Mouse (Mus musculus) embryonic facial prominence, embryonic 10.5 days (tissue): ENCODE results near the gene Dusp28. TPM values are rescaled to one million over a fixed set of nuclear protein-coding genes. Genes with fewer than 3 reads are reported as not detected.

ENCODE experiments used
- DNase-seq: peaks from one replicate; pipeline ENCODE4 v3.0.0-alpha.2; 2017; ENCODE audit warnings: low spot score
- H3K27ac ChIP-seq: fragments of 300-500 bp; sonication (generic); replicated peaks from 2 replicates; pipeline ENCODE4 v1.5.1; 2016; ENCODE audit warnings: mild to moderate bottlenecking
- H3K27me3 ChIP-seq: fragments of 300-500 bp; sonication (generic); replicated peaks from 2 replicates; pipeline ENCODE4 v1.6.1; 2016; ENCODE audit warnings: low read depth, mild to moderate bottlenecking; ENCODE audit not compliant: poor library complexity, severe bottlenecking
- H3K36me3 ChIP-seq: fragments of 300-500 bp; sonication (generic); replicated peaks from 2 replicates; pipeline ENCODE4 v1.6.1; 2016; ENCODE audit warnings: mild to moderate bottlenecking, moderate library complexity
- H3K4me1 ChIP-seq: fragments of 300-500 bp; sonication (generic); 2 replicates; pipeline ENCODE4 v1.6.1; 2016
- H3K4me3 ChIP-seq: fragments of 300-500 bp; sonication (generic); 2 replicates; pipeline ENCODE4 v1.5.1; 2016; ENCODE audit warnings: mild to moderate bottlenecking, moderate library complexity
- H3K9me3 ChIP-seq: fragments of 300-500 bp; sonication (generic); 2 replicates; pipeline ENCODE4 v1.6.1; 2016; ENCODE audit warnings: mild to moderate bottlenecking
- WGBS: fragments of 180-500 bp; shearing (Covaris S2); methylation state at CpG from one replicate; pipeline ENCODE4 v1.1.7; 2016; 5-methylcytosine and 5-hydroxymethylcytosine counted together
- polyA plus RNA-seq: library from polyadenylated mRNA; unstranded; fragments of >200 nt; fragmentation: Nextera tagmentation; extraction: Ambion mirVana; gene quantifications from 2 replicates; pipeline ENCODE4 v1.2.1, GENCODE M21; 2016

Dusp28 gene
- polyA plus RNA-seq, 1 experiment from 2014 or later, result 11.9 TPM

- Histone ChIP-seq H3K36me3 (no peaks in the 10 kb centered on the region), H3K4me3 (no peak overlapping the region), H3K27ac (no peak overlapping the region), H3K4me1 (peaks cover 16% of the 10 kb centered on the region), H3K9me3 (no peaks in the 10 kb centered on the region), H3K27me3 (no peaks in the 10 kb centered on the region; the same call in none of the 2 replicates)
- WGBS, result 88% methylated on average over 6 of the region's 6 CpGs
- DNase-seq, result no peak
Measured at GRCm38 (mm10) chr1:92881982-92882381, 24.8 kb upstream of the Dusp28 start.

DNA sequence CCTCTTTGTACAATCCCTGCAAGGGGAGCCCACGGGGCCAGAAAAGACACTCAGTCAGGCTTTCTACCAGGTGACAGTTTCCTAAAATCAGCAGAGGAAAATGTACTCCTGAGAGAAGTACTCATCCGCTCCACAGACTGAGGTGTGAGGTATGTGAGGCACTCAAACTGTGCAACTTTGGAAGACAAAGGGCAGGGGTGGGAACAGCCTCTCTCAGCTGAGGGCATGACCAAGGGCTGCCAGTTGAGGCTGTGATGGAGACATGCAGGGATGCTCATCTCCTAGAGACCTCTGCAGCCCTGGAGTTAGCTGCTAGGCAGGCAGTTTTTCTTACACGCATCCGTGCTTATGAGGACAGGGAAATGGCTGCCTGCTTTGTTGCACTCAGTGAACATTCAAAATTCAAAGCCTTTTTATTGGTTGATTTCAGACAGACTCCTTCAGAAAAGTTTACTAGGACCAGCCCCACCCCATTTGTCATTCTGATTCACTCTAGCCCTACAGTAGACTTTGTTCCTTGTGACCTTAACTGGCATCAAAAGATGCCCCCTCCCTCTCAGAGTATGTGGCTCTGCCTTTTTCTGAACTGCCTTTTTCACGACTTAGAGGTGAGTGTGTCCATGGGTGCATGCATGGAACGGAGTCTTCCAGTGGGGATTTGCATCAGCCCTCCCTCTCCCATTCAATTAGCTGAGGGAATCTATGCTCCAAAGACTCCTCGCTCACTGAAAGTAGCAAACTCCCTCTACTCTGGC, 17.7 kb upstream of the Dusp28 start:
- DNase-seq, result no peak
- Histone ChIP-seq H3K36me3 (no peaks in the 10 kb centered on the region), H3K9me3 (no peaks in the 10 kb centered on the region), H3K27ac (no peak overlapping the region), H3K4me1 (no peaks in the 10 kb centered on the region), H3K4me3 (no peak overlapping the region), H3K27me3 (no peaks in the 10 kb centered on the region)
- 78% methylated on average over 7 of the region's 7 CpGs for WGBS

DNA sequence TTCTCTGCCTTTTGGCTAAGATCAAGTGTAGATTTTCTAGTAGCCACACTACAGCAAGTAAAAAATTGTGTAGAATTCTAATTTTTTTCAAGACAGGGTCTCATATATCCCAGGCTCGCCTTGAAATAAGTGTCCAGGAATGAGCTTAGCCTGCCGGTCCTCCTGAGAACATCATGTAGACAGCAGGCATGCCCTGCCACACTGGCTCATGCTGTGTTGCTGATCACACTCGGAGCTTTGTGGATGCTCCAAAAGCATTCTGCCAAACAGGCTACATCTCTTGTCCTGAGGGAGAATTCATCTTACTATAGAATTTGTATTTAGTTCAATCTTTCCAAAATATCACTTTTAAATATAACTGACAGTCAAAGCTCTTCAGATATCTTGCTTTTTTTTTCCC, 14.0 kb upstream of the Dusp28 start:
- no peaks in the 10 kb centered on the region for H3K9me3 ChIP-seq
- H3K27ac ChIP-seq, result no peak overlapping the region
- H3K4me3 ChIP-seq, result no peak overlapping the region
- WGBS, result 75% methylated on average over 3 of the region's 3 CpGs
- H3K27me3 ChIP-seq, result peaks cover 15% of the 10 kb centered on the region; the same call in 1 of the 2 replicates
- no peaks in the 10 kb centered on the region for H3K36me3 ChIP-seq
- H3K4me1 ChIP-seq, result no peaks in the 10 kb centered on the region
- no peak for DNase-seq

DNA sequence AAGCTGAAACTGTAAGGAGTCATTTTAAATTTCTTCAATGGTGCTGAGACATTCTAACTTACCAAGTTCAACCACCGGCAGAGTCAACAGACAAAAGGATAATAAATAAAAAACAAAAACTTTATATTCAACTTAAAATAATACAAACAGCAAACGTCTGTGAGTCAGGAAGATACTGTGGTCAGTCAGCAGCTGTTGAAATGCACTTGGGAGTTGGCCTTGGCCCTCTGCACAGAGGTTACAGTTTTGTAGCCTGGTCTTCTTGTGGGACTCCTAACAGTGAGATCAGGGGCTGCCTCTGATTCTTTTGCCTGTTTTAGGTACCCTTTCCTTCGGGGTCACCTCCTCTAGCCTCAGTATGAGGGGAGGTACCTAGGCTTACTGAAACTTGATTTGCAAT, 12.9 kb upstream of the Dusp28 start:
- 79% methylated on average over 3 of the region's 3 CpGs for WGBS
- Histone ChIP-seq H3K36me3 (no peaks in the 10 kb centered on the region), H3K9me3 (no peaks in the 10 kb centered on the region), H3K4me1 (no peaks in the 10 kb centered on the region), H3K27ac (no peak overlapping the region), H3K27me3 (peaks cover 17% of the 10 kb centered on the region; the same call in 1 of the 2 replicates), H3K4me3 (no peak overlapping the region)
- no peak for DNase-seq

DNA sequence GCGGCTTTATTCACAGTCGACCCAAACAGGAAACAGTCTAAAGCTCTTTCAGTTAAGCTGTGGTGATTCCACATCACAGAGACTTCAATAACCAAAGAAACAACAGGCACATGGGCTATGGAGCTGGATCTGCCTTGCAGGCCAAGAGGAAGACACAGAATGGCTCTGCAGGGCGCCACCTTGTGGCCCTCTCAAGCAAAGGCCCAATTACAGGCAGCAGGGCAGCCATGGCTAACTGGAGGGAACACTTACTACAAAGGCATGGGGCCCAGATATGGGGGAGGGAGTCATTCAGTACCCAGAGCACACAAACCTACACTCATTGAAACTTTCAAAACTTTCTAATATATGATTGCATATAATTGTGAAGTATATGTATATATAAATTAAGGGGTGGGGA, 11.7 kb upstream of the Dusp28 start:
- WGBS, result 11% methylated on average over 3 of the region's 3 CpGs
- H3K4me1 ChIP-seq, result no peaks in the 10 kb centered on the region
- H3K36me3 ChIP-seq, result no peaks in the 10 kb centered on the region
- peak; percentile 87 for DNase-seq
- no peak overlapping the region; the same call in 1 of the 2 replicates for H3K27ac ChIP-seq
- H3K27me3 ChIP-seq, result peaks cover 26% of the 10 kb centered on the region
- H3K4me3 ChIP-seq, result no peak overlapping the region
- H3K9me3 ChIP-seq, result no peaks in the 10 kb centered on the region

GRCm38 (mm10) chr1:92902786-92903185, 4.0 kb upstream of the Dusp28 start, which contains the start of gene Ankmy1:
Gene Ankmy1, minus strand, starts transcription at chr1:92902906.
- Histone ChIP-seq H3K27ac (peak within 1 kb of the TSS; percentile 30; the same call in 1 of the 2 replicates), H3K27me3 (peaks cover 36% of the 10 kb centered on the region)

DNA sequence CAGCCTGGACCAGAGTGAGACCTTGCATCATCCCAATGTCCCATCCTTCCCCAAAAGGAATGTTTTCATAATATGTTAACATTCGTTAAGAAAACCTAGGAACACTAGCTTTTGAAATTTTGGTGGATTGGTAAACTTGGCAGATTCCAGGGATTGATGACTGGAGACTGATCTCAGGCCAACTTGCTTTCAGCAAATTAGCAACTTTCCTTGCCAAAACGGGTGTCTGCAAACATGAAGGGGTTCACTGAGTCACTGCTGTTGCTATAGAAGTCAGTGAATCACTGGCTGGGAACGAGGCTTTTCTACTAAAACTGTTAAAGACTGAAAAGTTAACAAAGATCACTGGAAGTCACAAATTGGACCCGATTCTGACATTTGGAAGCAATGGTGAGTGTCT, 3.2 kb upstream of the Dusp28 start:
- peaks cover 31% of the 10 kb centered on the region for H3K4me1 ChIP-seq
- no peak overlapping the region for H3K4me3 ChIP-seq
- H3K27me3 ChIP-seq, result peaks cover 45% of the 10 kb centered on the region
- 0 out of 2 replicates have a peak, but pooled peaks cover 2% of the 10 kb centered on the region for H3K36me3 ChIP-seq
- WGBS, result 79% methylated on average over 4 of the region's 4 CpGs
- no peak for DNase-seq
- no peaks in the 10 kb centered on the region for H3K9me3 ChIP-seq
- H3K27ac ChIP-seq, result no peak overlapping the region

More at GRCm38 (mm10) chr1:92902786-92903185, 4.0 kb upstream of the Dusp28 start, which contains the start of gene Ankmy1:
- Histone ChIP-seq H3K9me3 (no peaks in the 10 kb centered on the region), H3K4me3 (peak within 1 kb of the TSS; percentile 51), H3K4me1 (peaks cover 26% of the 10 kb centered on the region), H3K36me3 (0 out of 2 replicates have a peak, but pooled peaks cover 2% of the 10 kb centered on the region)
- 1% methylated on average over 15 of the region's 15 CpGs for WGBS
- peak; percentile 91 for DNase-seq

DNA sequence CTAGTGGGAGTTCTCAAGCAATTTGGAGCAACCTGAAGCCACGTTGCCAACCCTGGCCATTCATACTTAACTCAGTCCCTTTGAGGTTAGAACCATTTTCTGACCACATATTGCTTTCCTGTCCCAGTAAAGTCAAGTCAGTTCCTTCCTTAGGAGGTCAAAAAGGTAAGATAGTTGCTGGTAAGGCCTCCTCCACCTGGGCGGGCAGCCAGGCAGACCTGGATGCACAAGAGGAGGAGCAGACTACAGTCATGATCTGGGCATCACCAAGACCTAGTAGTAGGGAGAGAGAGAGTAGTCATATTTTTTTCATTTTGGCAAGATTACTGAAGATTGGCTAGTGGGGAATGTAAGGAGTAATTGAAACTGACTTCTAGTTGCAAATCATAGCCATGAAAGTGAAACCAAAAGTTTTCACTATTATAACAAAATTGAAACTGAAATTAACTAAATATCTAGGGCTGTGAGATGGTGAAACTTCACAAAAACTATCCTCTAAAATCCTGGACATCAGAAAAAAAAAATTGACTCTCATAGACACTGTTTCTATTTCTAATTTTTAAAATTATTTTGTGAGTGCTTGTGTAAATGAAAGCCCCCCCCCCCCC, 974 bp upstream of the Dusp28 start:
- peaks cover 44% of the 10 kb centered on the region for H3K27me3 ChIP-seq
- 91% methylated on average over 2 of the region's 2 CpGs for WGBS
- H3K36me3 ChIP-seq, result 0 out of 2 replicates have a peak, but pooled peaks cover 2% of the 10 kb centered on the region
- peaks cover 41% of the 10 kb centered on the region for H3K4me1 ChIP-seq
- H3K4me3 ChIP-seq, result no peak overlapping the region
- no peaks in the 10 kb centered on the region for H3K9me3 ChIP-seq
- no peak overlapping the region for H3K27ac ChIP-seq
- no peak for DNase-seq

DNA sequence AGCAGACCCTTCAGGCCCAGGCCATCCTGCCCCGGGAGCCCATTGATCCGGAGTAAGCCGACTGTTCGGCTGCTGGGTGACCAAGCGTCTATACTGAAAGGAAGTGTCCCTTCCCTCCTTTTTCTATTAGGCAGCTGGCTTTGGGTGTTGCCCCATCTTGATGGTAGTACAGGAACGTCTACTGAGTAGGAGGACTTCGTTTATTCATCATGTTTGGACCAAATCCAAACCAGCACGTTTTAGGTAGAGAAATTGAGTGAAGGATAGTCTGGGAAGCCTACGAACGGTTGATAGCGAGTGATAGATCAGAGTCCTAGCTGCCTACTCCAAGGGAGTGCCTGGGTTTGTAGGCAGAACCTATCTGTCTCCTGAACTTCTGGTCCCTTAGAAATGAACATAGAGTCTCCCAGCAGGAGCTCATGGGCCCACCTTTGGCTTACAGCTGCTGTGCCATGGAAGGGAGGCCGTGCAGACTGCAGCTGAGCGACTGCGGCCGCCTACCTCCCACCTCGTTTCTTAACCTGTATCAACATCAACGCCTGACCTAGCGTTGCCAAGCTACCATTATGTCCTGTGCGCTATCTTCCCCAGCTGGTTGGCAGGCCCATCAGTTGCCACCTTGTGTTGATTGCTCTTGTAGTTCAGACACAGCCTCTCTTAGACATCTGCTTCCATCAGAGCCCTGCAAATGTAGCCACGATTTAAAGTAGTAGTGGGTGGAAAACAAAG, 1.0 kb downstream of the Dusp28 start:
- H3K4me1 ChIP-seq, result peaks cover 52% of the 10 kb centered on the region
- no peak for DNase-seq
- peaks cover 29% of the 10 kb centered on the region for H3K27me3 ChIP-seq
- H3K36me3 ChIP-seq, result 0 out of 2 replicates have a peak, but pooled peaks cover 2% of the 10 kb centered on the region
- H3K27ac ChIP-seq, result peak overlapping the region; percentile 88
- no peaks in the 10 kb centered on the region for H3K9me3 ChIP-seq
- H3K4me3 ChIP-seq, result peak overlapping the region; percentile 73
- WGBS, result 48% methylated on average over 20 of the region's 20 CpGs

- peaks cover 6% of the 10 kb centered on the region; the same call in 1 of the 2 replicates for H3K36me3 ChIP-seq
- H3K4me3 ChIP-seq, result no peak overlapping the region
- H3K9me3 ChIP-seq, result no peaks in the 10 kb centered on the region
- DNase-seq, result no peak
- 87% methylated on average over 3 of the region's 3 CpGs for WGBS
- no peak overlapping the region for H3K27ac ChIP-seq
- H3K27me3 ChIP-seq, result peaks cover 23% of the 10 kb centered on the region
- H3K4me1 ChIP-seq, result peaks cover 51% of the 10 kb centered on the region
Measured at GRCm38 (mm10) chr1:92908664-92909063, 1.9 kb downstream of the Dusp28 start.

DNA sequence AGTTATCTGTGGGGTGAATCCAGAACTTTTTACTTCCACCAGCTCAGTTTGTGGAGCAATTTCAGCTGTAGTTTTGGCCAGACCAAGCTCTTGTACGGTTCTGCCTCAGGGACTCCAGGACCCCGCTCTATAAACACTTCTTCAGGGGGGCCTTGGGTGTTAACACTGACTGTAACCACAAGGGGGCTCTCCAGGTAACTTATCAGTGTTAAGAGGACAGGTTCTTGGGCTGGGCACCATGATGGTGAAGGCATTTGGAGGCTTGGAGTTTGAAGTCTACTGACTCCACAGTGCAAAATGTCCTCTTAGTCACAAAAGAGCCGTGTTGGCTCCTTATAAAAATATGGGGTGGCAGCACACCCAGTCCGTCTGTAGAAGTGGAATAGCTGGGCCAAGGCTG, 2.3 kb downstream of the Dusp28 start:
- 59% methylated on average over 4 of the region's 4 CpGs for WGBS
- H3K4me3 ChIP-seq, result no peak overlapping the region
- no peak overlapping the region for H3K27ac ChIP-seq
- H3K9me3 ChIP-seq, result no peaks in the 10 kb centered on the region
- peaks cover 51% of the 10 kb centered on the region for H3K4me1 ChIP-seq
- peaks cover 10% of the 10 kb centered on the region for H3K36me3 ChIP-seq
- peaks cover 23% of the 10 kb centered on the region for H3K27me3 ChIP-seq
- peak; percentile 40 for DNase-seq

GRCm38 (mm10) chr1:92910239-92910885, 3.6 kb downstream of the Dusp28 start, which contains the start of gene Rnpepl1:
Gene Rnpepl1, plus strand, starts transcription at chr1:92910783.
- H3K36me3 ChIP-seq, result peaks cover 21% of the 10 kb centered on the region
- WGBS, result under 1% methylated on average over 57 of the region's 57 CpGs
- H3K27me3 ChIP-seq, result peaks cover 23% of the 10 kb centered on the region
- H3K9me3 ChIP-seq, result no peaks in the 10 kb centered on the region
- peaks cover 51% of the 10 kb centered on the region for H3K4me1 ChIP-seq
- peak within 1 kb of the TSS; percentile 74 for H3K4me3 ChIP-seq
- peak; percentile 84 for DNase-seq
- peak within 1 kb of the TSS; percentile 90 for H3K27ac ChIP-seq
